Mouse (Mus musculus) cortical plate, adult 2 months (tissue): ENCODE data around the gene Vdr.

Experiments used
- CTCF ChIP-seq: fragments of 200-500 bp; IDR thresholded peaks from 2 replicates; pipeline ENCODE4 v1.5.1; 2011; ENCODE audit warnings: mild to moderate bottlenecking, control low read depth, low read length; ENCODE audit not compliant: insufficient read depth; ENCODE audit errors: extremely low read depth
- POLR2A ChIP-seq: fragments of 200-500 bp; IDR thresholded peaks from 2 replicates; pipeline ENCODE4 v1.6.1; 2011; ENCODE audit warnings: mild to moderate bottlenecking, low read length, control low read depth; ENCODE audit not compliant: insufficient read depth; ENCODE audit errors: extremely low read depth

GRCm38 (mm10) chr15:97873717-97874116 is 36.7 kb downstream of the Vdr start:
- no peak for TF ChIP-seq CTCF
- TF ChIP-seq POLR2A, result no peak
